Mouse (Mus musculus) cortical plate, adult 2 months (tissue): ENCODE data around the gene Pmis2. TPM values are rescaled to one million over a fixed set of nuclear protein-coding genes. Genes with fewer than 3 reads are reported as not detected.

ENCODE experiments used
- H3K27ac ChIP-seq: fragments of 200-500 bp; 2 replicates; pipeline ENCODE4 v1.5.1; 2012; ENCODE audit warnings: low read length, control low read depth, inconsistent platforms; ENCODE audit not compliant: insufficient read depth
- H3K4me1 ChIP-seq: fragments of 200-500 bp; 2 replicates; pipeline ENCODE4 v1.6.1; 2011; ENCODE audit warnings: low read length; ENCODE audit not compliant: control insufficient read depth, insufficient read depth
- H3K4me3 ChIP-seq: fragments of 200-500 bp; 2 replicates; pipeline ENCODE4 v1.5.1; 2011; ENCODE audit warnings: mild to moderate bottlenecking, low read length, control low read depth; ENCODE audit not compliant: insufficient read depth
- CTCF ChIP-seq: fragments of 200-500 bp; IDR thresholded peaks from 2 replicates; pipeline ENCODE4 v1.5.1; 2011; ENCODE audit warnings: mild to moderate bottlenecking, control low read depth, low read length; ENCODE audit not compliant: insufficient read depth; ENCODE audit errors: extremely low read depth
- POLR2A ChIP-seq: fragments of 200-500 bp; IDR thresholded peaks from 2 replicates; pipeline ENCODE4 v1.6.1; 2011; ENCODE audit warnings: mild to moderate bottlenecking, low read length, control low read depth; ENCODE audit not compliant: insufficient read depth; ENCODE audit errors: extremely low read depth
- polyA plus RNA-seq: library from polyadenylated mRNA; depleted of rRNA; stranded (reverse); fragments of >200 nt; gene quantifications from 2 replicates; pipeline ENCODE4 v1.2.3, GENCODE M21; 2012; rRNA removed

The Pmis2 gene
- polyA plus RNA-seq, result not detected in 2 replicates

DNA sequence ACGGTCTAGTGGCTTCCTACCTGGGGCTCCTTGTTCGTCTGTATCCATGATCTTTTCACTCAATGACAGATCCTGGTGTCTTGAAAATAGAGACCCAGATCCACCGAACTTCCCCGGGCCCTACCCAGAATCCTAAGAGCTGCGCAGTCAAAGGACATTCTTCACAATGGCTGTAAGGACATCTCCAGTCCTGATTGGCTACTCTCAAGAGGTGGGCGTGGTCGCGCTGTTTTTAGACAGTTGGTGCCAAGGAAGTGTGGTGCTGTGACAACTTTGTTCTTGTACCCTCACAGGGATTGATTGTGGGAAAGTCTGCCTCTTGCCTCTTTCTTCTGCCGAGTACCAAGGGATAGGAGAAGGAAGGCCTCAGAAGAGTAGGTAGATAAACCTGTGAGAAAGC, at the start of gene Pmis2:
Gene Pmis2 (minus strand): TSS at position 126 of the 400 bp plus-strand sequence.
- no peak within 1 kb of the TSS for H3K27ac ChIP-seq
- TF ChIP-seq POLR2A (no peak), CTCF (no peak)
- H3K4me3 ChIP-seq, result no peak within 1 kb of the TSS
- H3K4me1 ChIP-seq, result no peaks in the 10 kb centered on the region

DNA sequence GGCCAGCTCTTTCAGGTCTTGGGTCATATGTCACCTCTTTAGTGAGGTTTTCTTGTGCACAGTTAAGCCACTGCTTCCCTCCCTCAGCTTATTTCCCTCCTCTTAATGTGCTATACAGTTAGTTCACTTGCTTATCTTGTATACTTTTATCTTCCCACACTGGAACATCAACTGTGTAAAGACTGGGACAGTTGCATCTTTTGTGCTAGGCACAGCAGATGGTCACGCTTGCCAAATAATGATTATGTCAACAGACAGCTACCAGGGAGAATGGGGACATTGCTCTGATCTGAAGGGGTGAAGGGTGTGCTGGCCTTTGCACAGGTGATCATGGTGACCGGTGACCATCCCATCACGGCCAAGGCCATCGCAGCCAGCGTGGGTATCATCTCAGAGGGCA, 48.3 kb upstream of the Pmis2 start:
- TF ChIP-seq CTCF, result no peak
- TF ChIP-seq POLR2A, result no peak
- Histone ChIP-seq H3K4me3 (no peak overlapping the region), H3K4me1 (no peaks in the 10 kb centered on the region), H3K27ac (no peak overlapping the region)

DNA sequence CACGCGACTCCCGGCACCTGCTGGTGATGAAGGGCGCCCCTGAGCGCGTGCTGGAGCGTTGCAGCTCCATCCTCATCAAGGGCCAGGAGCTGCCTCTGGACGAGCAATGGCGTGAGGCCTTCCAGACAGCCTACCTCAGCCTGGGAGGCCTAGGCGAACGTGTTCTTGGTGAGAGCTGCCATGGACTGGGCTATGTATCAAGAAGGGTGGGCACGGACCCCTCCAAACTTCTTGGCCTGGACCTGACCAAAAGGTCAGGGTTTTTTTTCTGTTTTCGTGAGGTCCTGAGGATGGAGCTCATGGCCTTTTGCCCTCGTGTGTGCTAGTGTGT, 46.3 kb upstream of the Pmis2 start:
- Histone ChIP-seq H3K4me3 (peak overlapping the region; percentile 32), H3K27ac (no peak overlapping the region), H3K4me1 (no peaks in the 10 kb centered on the region)
- TF ChIP-seq CTCF (no peak), POLR2A (no peak)

DNA sequence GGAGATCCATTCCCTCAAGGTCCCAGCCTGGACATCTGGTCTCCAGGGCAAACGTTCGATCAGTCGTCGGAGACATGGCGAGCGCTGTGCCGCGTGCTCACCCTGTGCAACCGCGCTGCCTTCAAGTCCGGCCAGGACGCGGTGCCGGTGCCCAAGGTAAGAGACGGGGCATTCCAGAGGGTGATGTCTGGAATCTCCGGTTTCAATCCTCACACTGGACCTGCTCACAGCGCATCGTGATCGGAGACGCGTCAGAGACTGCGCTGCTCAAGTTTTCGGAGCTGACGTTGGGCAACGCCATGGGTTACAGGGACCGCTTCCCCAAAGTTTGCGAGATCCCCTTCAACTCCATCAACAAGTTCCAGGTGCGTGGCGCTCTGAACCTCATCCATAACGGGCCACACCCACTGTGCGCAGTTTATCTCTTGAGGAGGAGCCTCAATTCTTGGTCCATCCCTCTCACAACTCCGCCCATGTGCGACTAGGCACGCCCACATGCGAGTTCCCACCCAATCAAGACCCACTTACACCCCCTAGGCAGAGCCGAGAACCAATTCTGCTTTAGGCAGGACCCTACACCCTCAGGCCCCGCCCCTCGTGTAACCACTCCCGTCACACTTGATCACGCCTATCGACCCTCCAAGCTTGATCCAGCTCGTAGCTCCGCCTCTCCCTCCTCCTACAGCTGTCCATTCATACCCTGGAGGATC, 45.8 kb upstream of the Pmis2 start:
- H3K4me1 ChIP-seq, result no peaks in the 10 kb centered on the region
- TF ChIP-seq POLR2A (no peak), CTCF (no peak)
- peak overlapping the region; percentile 32 for H3K4me3 ChIP-seq
- H3K27ac ChIP-seq, result no peak overlapping the region

DNA sequence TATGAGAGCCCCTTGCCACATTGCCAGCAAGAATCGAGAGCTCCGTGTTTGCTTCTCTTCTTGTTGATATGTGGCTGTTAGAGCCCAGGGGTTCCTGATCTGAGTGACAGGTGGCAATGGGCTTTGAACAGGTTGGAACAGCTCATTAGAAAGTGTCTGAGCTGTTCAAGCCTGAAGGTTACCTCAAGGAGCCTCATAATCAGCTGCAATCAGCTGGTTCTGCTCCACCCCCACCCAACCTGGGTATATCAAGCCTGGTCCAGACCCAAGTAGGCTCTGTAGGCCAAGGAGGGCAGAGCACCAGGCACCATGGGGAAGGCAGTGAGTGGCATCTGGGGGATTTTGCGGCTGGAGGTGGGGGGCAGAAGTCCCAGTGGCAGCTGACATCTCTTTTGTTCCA, 40.5 kb upstream of the Pmis2 start, which contains the start of gene Atp4a:
Gene Atp4a (plus strand): TSS at position 268 of the 400 bp plus-strand sequence.
- Histone ChIP-seq H3K4me1 (no peaks in the 10 kb centered on the region), H3K4me3 (no peak within 1 kb of the TSS), H3K27ac (no peak within 1 kb of the TSS)
- TF ChIP-seq POLR2A (no peak), CTCF (no peak)

DNA sequence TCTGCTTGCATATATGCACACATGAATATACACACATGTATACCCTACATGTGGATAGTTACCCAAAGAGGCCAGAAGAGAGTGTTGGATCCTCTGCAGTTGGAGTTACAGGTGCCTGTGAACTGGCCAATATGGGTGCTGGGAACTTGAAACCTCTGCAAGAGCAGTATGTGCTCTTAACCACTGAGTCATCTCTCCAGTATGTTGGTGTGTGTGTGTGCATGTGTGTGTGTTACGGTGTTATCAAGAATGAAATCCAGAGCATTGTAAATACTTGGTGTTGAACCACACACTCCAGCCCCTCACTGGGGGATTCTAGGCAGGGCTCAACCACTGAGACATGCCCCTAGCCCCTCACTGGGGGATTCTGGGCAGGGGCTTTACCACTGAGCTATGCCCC, 36.0 kb upstream of the Pmis2 start:
- TF ChIP-seq POLR2A (no peak), CTCF (no peak)
- Histone ChIP-seq H3K4me1 (no peaks in the 10 kb centered on the region), H3K4me3 (no peak overlapping the region), H3K27ac (no peak overlapping the region)

DNA sequence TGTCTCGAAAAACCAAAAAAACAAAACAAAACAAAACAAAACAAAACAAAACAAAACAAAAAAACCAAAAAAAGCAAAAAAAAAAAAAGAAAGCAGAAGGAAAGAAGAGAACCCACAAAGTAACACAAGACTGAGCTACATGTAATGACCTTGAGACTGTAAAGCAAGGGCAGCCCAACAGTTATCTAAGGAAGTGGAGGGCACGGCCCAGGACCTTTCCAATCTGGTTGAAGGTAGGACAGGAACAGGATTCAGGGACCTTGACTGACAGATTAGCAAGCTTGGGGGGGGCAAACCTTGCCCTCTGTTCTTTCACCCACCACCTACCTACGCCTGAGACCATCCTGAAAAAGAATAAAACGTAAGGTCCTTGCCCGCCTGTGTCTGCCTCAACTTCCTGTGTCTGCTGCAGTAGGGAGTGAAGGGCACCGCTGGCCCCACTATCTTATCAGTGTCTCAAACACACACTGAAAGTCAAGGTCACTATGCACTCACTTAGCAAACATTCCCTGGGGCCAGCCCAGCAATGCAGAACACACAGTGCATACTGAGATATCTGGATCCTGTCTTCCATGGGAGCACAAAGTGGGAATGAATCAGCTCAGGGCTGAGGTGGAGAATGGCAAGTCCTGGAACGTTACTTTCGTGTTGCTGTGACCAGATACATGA, 34.9 kb upstream of the Pmis2 start:
- Histone ChIP-seq H3K4me3 (no peak overlapping the region), H3K27ac (no peak overlapping the region), H3K4me1 (no peaks in the 10 kb centered on the region)
- TF ChIP-seq CTCF (no peak), POLR2A (no peak)

DNA sequence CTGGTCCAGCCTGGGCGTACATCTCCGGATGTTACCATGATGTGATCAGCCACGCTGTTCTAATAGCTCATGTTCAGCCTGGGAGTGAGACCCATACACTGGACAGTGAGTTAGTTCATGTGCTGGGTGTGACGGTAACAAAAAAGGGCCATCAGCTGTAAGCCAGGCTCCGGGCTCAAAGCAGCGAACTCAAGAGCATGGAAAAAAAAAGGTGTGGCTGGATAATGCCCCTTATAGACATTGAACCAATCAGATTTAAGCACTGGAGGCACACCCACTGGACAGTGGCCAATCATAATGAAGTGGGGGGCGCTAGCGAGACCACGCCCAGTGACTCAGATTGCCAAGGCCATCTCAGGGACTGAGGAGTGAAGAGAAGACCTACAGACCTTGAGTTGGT, 27.2 kb upstream of the Pmis2 start, which contains the start of gene 2200002J24Rik:
Gene 2200002J24Rik (plus strand): TSS at position 338 of the 400 bp plus-strand sequence.
- Histone ChIP-seq H3K4me3 (no peak within 1 kb of the TSS), H3K4me1 (no peaks in the 10 kb centered on the region), H3K27ac (no peak within 1 kb of the TSS)
- no peak for TF ChIP-seq CTCF
- TF ChIP-seq POLR2A, result no peak

DNA sequence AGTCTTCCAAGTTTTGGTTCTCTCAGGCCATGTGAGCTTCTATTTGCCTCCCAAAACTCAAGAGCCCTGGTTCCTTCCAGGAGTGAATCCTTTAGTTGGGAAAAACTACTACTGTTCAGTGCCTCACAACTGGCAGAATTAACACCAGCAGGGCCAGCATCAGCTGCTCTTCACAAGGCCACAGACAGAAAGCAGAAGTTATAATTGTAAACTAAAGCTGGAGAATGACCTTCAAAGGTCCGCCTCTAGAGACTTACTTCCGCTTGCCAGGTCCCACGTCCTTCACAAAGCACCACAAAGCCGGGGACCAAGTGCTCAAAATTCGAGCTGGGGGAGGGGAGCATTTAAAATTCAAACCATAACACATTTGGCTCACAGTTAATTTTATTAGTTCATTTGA, 26.7 kb upstream of the Pmis2 start:
- H3K27ac ChIP-seq, result no peak overlapping the region
- H3K4me1 ChIP-seq, result no peaks in the 10 kb centered on the region
- no peak for TF ChIP-seq POLR2A
- TF ChIP-seq CTCF, result no peak
- no peak overlapping the region for H3K4me3 ChIP-seq

DNA sequence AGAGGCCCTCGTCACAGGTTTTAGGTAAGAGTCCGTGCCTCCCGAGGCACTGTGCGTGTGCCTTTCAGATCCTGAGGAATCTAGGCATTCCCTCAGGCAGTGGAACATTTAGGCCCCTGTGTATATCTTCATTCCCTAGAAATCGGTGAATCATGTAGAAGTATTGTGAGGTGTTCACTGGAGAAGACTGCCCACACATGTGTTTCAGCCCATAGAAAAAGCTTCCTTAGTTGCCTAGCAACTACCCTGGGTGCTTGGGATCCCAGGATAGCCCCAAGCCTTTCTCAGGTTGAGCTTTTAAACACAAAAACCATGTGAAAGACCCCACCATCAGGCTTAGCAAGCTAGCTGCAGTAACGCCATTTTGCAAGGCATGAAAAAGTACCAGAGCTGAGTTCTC, 16.9 kb upstream of the Pmis2 start:
- TF ChIP-seq CTCF (no peak), POLR2A (no peak)
- H3K4me1 ChIP-seq, result peaks cover 2% of the 10 kb centered on the region; the same call in 1 of the 2 replicates
- no peak overlapping the region for H3K27ac ChIP-seq
- H3K4me3 ChIP-seq, result no peak overlapping the region
